Mouse (Mus musculus) T-helper 1 cell (primary cell): ENCODE measurements around the gene Nadsyn1.

Experiments
- in situ Hi-C: fragments of 300-600 bp; cut with MboI, MseI; formaldehyde crosslinking; loops from one replicate; pipeline ENCODE4 v1.15.1; 2025; ENCODE audit warnings: high pct_unique_total_duplicates

Nadsyn1 gene

DNA sequence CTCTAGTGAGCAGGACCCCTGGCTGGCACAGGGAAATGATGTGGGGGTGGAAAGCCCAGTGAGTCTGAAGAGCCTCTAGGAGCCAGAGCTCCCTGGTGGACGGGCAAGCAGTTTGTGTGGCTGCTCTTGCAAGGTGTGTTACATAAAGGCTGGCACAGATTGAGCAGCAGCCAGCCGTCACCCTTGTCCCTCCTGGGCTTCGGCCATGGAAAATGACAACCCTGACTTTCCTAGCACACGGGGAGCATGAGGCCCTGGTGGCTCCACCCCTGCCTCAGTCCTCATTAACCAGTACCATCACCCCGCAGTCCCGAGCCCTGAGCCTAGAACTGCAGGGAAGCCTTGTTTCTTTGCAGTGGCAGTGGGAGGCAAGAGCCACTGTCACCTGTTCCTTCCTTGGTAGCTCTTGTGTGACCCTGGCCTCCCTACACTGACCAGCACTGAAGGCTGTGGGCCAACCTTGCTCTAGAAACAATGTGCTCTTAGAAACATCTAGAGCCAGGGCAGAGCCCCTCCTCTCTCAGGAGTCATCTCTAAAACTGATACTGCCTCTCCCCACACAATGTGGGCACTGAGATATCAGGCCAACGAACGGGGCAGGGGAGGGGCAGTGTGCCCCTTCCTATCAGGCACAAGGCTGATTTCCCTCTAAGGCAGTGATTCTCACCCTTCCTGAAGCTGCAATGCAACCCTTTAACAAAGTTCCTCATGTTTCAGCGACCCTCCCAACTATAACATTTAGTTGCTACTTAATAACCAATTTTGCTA lies 67.1 kb downstream of the Nadsyn1 start:
- in situ Hi-C loops = loop anchor here (5.0 kb wide), 1 partner anchor 158 kb away; no protein-coding TSS in a partner anchor

DNA sequence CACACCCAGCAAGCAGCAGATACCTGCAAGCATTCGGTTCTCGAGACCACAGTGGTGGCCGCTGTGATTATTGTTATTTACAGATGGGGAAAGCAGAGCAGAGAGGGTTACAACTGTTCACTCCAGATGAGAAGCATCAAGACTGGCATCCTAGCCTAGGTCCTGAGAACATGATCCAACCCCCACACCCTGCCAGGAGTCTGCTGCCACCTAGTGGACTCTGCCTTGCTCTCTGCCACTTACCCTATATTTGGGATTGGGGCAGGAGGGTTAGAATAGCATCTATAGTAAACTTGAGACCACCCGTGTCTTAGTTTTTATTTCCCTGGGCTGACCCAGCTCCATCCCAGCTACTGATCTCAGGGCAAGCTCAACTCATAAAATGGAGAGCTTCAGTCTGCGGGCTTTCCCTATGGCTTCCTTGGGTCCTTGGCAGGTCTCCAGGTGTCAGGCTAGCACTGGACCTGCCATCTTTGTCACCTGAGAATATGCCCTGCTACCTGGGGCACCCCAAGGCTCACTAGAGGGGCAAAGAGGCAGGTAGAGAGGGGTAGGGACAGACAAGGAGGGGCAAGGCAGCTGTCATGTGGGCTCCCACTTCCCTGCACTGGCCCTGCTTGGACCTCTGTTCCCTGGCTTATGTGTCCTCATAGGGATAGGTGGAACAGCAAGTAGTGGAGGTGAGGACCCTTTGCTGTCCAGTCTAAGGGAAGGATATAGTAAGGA lies 68.5 kb downstream of the Nadsyn1 start:
- in situ Hi-C loops = loop anchor here (5.0 kb wide), 1 partner anchor 47 kb away; no protein-coding TSS in a partner anchor

DNA sequence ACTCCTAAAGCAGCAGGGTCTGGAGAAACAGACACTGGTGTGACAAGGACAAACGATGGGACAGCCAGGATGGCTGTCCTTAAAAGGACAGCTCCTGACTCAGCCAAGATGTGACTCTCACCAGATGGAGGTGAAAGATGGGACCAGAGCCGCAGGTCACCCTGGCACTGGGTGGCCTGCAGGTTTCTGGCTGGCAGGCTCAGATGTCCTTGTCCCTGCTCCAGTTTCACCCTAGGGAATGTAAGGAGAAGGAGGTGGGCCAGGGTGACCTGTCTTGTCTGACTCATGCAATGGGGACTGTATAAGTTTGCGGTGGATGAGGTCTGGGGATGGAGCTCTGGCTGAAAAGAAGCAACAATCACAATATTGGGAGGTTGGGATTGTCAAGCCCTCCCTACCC lies 70.0 kb downstream of the Nadsyn1 start:
- in situ Hi-C loops = loop anchor here (5.0 kb wide), 1 partner anchor 45 kb away; no protein-coding TSS in a partner anchor

DNA sequence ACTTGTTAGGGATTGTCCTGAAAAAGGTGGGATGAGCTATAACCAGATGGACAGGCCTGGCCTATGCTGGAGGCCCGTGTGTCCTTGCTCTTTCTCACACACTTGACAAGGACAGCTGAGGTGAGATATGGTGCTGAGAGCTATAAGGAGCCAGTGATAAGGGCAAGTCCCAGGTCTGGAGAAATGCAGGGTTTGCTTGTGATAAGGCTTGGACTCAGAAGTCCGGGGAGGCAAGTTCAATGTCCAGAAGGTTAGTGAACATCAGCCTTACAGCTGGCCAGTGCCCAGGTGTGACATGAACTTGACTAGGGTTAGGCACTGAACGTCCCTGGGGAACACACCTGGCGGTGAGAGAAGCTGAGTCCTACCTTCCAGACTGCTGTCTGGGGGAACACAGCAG lies 70.6 kb downstream of the Nadsyn1 start:
- in situ Hi-C loops = loop anchor here (5.0 kb wide), 1 partner anchor 45 kb away; no protein-coding TSS in a partner anchor

DNA sequence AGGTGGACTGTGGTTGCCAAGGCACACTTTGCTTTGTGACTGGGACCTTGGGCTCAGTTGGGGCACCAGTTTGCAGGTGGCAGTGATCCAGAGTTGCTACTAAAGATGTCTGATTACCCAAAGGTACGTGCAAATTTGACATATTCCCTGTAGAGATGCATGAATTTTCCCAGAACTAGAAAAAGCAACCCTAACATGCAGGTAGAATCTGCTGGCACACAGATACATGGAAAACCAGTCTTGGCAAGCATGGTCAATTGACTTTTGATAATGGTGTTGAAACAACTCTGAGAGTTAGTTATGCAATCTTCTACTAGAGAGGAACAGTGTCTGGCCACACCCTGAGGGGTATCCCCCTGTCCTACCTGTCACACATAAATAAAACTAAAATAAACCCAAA lies 71.3 kb downstream of the Nadsyn1 start:
- in situ Hi-C loops = loop anchor here (5.0 kb wide), 1 partner anchor 44 kb away; no protein-coding TSS in a partner anchor

GRCm38 (mm10) chr7:143749045-143749444 lies 73.6 kb downstream of the Nadsyn1 start:
- in situ Hi-C loops = no loop called here

GRCm38 (mm10) chr7:143748041-143748868 lies 74.4 kb downstream of the Nadsyn1 start:
- in situ Hi-C loops = no loop called here
